Mouse (Mus musculus) neural tube, embryonic 11.5 days (tissue): ENCODE measurements around the gene E330034G19Rik. TPM values are rescaled to one million over a fixed set of nuclear protein-coding genes. Genes with fewer than 3 reads are reported as not detected.

Experiments
- ATAC-seq: fragments of 200-750 bp; cut with Nextera tagmentation; 2 replicates; pipeline ENCODE4 v1.8.0; 2017; ENCODE audit warnings: moderate number of reproducible peaks, mild to moderate bottlenecking, moderate TSS enrichment, moderate library complexity; ENCODE audit not compliant: insufficient read depth, low FRiP score, low TSS enrichment
- DNase-seq: peaks from one replicate; pipeline ENCODE4 v3.0.0-alpha.2; 2015; ENCODE audit warnings: low spot score
- H3K27ac ChIP-seq: fragments of 300-500 bp; sonication (generic); 2 replicates; pipeline ENCODE4 v1.5.1; 2014; ENCODE audit warnings: low read depth, mild to moderate bottlenecking, low read length
- H3K27me3 ChIP-seq: fragments of 300-500 bp; sonication (generic); 2 replicates; pipeline ENCODE4 v1.6.1; 2014; ENCODE audit warnings: mild to moderate bottlenecking, low read length, mixed read lengths; ENCODE audit not compliant: control insufficient read depth, insufficient read depth
- H3K36me3 ChIP-seq: fragments of 300-500 bp; sonication (generic); 2 replicates; pipeline ENCODE4 v1.6.1; 2014; ENCODE audit warnings: mild to moderate bottlenecking, low read length, moderate library complexity, mixed read lengths; ENCODE audit not compliant: control insufficient read depth, insufficient read depth
- H3K4me1 ChIP-seq: fragments of 300-500 bp; sonication (generic); 2 replicates; pipeline ENCODE4 v1.6.1; 2014; ENCODE audit warnings: low read length, mixed read lengths; ENCODE audit not compliant: control insufficient read depth, insufficient read depth
- H3K4me2 ChIP-seq: fragments of 300-500 bp; sonication (generic); 2 replicates; pipeline ENCODE4 v1.6.1; 2014; ENCODE audit warnings: low read depth, mild to moderate bottlenecking, moderate library complexity
- H3K4me3 ChIP-seq: fragments of 300-500 bp; sonication (generic); 2 replicates; pipeline ENCODE4 v1.5.1; 2014; ENCODE audit warnings: low read depth, low read length
- H3K9ac ChIP-seq: fragments of 300-500 bp; sonication (generic); 2 replicates; pipeline ENCODE4 v1.6.1; 2014; ENCODE audit warnings: mild to moderate bottlenecking, low read length
- H3K9me3 ChIP-seq: fragments of 300-500 bp; sonication (generic); 2 replicates; pipeline ENCODE4 v1.6.1; 2016; ENCODE audit warnings: low read length; ENCODE audit not compliant: control insufficient read depth
- WGBS: fragments of 180-500 bp; shearing (Covaris S2); extraction: QIAGEN DNeasy Blood & Tissue Kit; methylation state at CpG from one replicate; pipeline ENCODE4 v1.1.7; 2014; 5-methylcytosine and 5-hydroxymethylcytosine counted together
- polyA plus RNA-seq: library from polyadenylated mRNA; unstranded; fragments of >200 nt; fragmentation: Nextera tagmentation; extraction: Ambion mirVana; gene quantifications from 2 replicates; pipeline ENCODE4 v1.2.1, GENCODE M21; 2014

Gene E330034G19Rik
- polyA plus RNA-seq, 1 experiment from 2014 or later = not detected

- H3K4me1 ChIP-seq = peaks cover 13% of the 10 kb centered on the region; the same call in 1 of the 2 replicates
- H3K9ac ChIP-seq = no peak overlapping the region
- no peaks in the 10 kb centered on the region for H3K9me3 ChIP-seq
- peak overlapping the region; percentile 35; the same call in 1 of the 2 replicates for H3K27ac ChIP-seq
- no peaks in the 10 kb centered on the region for H3K27me3 ChIP-seq
- 69% methylated on average over 6 of the region's 6 CpGs for WGBS
- no peak overlapping the region for H3K4me3 ChIP-seq
- DNase-seq (peak; percentile 21), ATAC-seq (no peak)
- H3K36me3 ChIP-seq = no peaks in the 10 kb centered on the region
- H3K4me2 ChIP-seq = no peak overlapping the region
Measured at GRCm38 (mm10) chr14:24262382-24262781, 30.6 kb upstream of the E330034G19Rik start.

GRCm38 (mm10) chr14:24262915-24263314, 30.1 kb upstream of the E330034G19Rik start:
- H3K4me1 ChIP-seq = peaks cover 13% of the 10 kb centered on the region; the same call in 1 of the 2 replicates
- no peaks in the 10 kb centered on the region for H3K36me3 ChIP-seq
- 39% methylated on average over 2 of the region's 2 CpGs for WGBS
- ATAC-seq = peak; percentile 83; the same call in 1 of the 2 replicates
- peak overlapping the region; percentile 23; the same call in 1 of the 2 replicates for H3K27ac ChIP-seq
- H3K9me3 ChIP-seq = no peaks in the 10 kb centered on the region
- DNase-seq = peak; percentile 73
- H3K4me2 ChIP-seq = no peak overlapping the region
- H3K9ac ChIP-seq = no peak overlapping the region
- no peaks in the 10 kb centered on the region for H3K27me3 ChIP-seq
- H3K4me3 ChIP-seq = no peak overlapping the region

GRCm38 (mm10) chr14:24269571-24269970, 23.4 kb upstream of the E330034G19Rik start:
- H3K4me3 ChIP-seq = no peak overlapping the region
- H3K9ac ChIP-seq = no peak overlapping the region
- H3K4me2 ChIP-seq = no peak overlapping the region
- peaks cover 6% of the 10 kb centered on the region; the same call in 1 of the 2 replicates for H3K4me1 ChIP-seq
- ATAC-seq (no peak), DNase-seq (no peak)
- no peaks in the 10 kb centered on the region for H3K9me3 ChIP-seq
- H3K27me3 ChIP-seq = no peaks in the 10 kb centered on the region
- no peak overlapping the region for H3K27ac ChIP-seq
- H3K36me3 ChIP-seq = no peaks in the 10 kb centered on the region
- WGBS = 73% methylated on average over 1 of the region's 1 CpGs

- ATAC-seq (no peak), DNase-seq (peak; percentile 23)
- Histone ChIP-seq H3K27me3 (no peaks in the 10 kb centered on the region), H3K9me3 (no peaks in the 10 kb centered on the region), H3K4me3 (no peak overlapping the region), H3K9ac (no peak overlapping the region), H3K27ac (no peak overlapping the region), H3K4me2 (no peak overlapping the region), H3K36me3 (no peaks in the 10 kb centered on the region), H3K4me1 (peaks cover 6% of the 10 kb centered on the region; the same call in 1 of the 2 replicates)
- WGBS = 60% methylated on average over 2 of the region's 2 CpGs
Measured at GRCm38 (mm10) chr14:24273575-24273974, 19.4 kb upstream of the E330034G19Rik start.

- no peaks in the 10 kb centered on the region for H3K27me3 ChIP-seq
- ATAC-seq = no peak
- H3K9me3 ChIP-seq = no peaks in the 10 kb centered on the region
- WGBS = 69% methylated on average over 2 of the region's 2 CpGs
- no peak overlapping the region for H3K9ac ChIP-seq
- no peak overlapping the region for H3K27ac ChIP-seq
- peak; percentile 19 for DNase-seq
- no peaks in the 10 kb centered on the region for H3K36me3 ChIP-seq
- no peak overlapping the region for H3K4me3 ChIP-seq
- no peak overlapping the region for H3K4me2 ChIP-seq
- no peaks in the 10 kb centered on the region for H3K4me1 ChIP-seq
Measured at GRCm38 (mm10) chr14:24275534-24275933, 17.5 kb upstream of the E330034G19Rik start.

GRCm38 (mm10) chr14:24281278-24281677, 11.7 kb upstream of the E330034G19Rik start:
- H3K27ac ChIP-seq = no peak overlapping the region
- no peaks in the 10 kb centered on the region for H3K36me3 ChIP-seq
- DNase-seq = no peak
- no peak overlapping the region for H3K4me3 ChIP-seq
- no peaks in the 10 kb centered on the region for H3K9me3 ChIP-seq
- H3K4me1 ChIP-seq = no peaks in the 10 kb centered on the region
- ATAC-seq = no peak
- H3K9ac ChIP-seq = no peak overlapping the region
- WGBS = 69% methylated on average over 4 of the region's 4 CpGs
- no peaks in the 10 kb centered on the region for H3K27me3 ChIP-seq
- no peak overlapping the region for H3K4me2 ChIP-seq

GRCm38 (mm10) chr14:24282276-24282675, 10.7 kb upstream of the E330034G19Rik start:
- Histone ChIP-seq H3K27me3 (no peaks in the 10 kb centered on the region), H3K36me3 (no peaks in the 10 kb centered on the region), H3K4me2 (no peak overlapping the region), H3K9me3 (no peaks in the 10 kb centered on the region), H3K9ac (no peak overlapping the region), H3K4me1 (no peaks in the 10 kb centered on the region), H3K4me3 (no peak overlapping the region), H3K27ac (no peak overlapping the region)
- no peak for ATAC-seq
- WGBS = 67% methylated on average over 3 of the region's 3 CpGs
- DNase-seq = no peak

GRCm38 (mm10) chr14:24286136-24286535, 6.9 kb upstream of the E330034G19Rik start:
- no peak overlapping the region for H3K27ac ChIP-seq
- H3K9me3 ChIP-seq = no peaks in the 10 kb centered on the region
- WGBS = 75% methylated on average over 4 of the region's 4 CpGs
- H3K27me3 ChIP-seq = no peaks in the 10 kb centered on the region
- H3K4me1 ChIP-seq = no peaks in the 10 kb centered on the region
- ATAC-seq (no peak), DNase-seq (no peak)
- no peaks in the 10 kb centered on the region for H3K36me3 ChIP-seq
- H3K4me2 ChIP-seq = no peak overlapping the region
- H3K4me3 ChIP-seq = no peak overlapping the region
- no peak overlapping the region for H3K9ac ChIP-seq

- H3K36me3 ChIP-seq = no peaks in the 10 kb centered on the region
- H3K27me3 ChIP-seq = no peaks in the 10 kb centered on the region
- H3K9ac ChIP-seq = no peak overlapping the region
- no peaks in the 10 kb centered on the region for H3K9me3 ChIP-seq
- no peak overlapping the region for H3K4me3 ChIP-seq
- no peaks in the 10 kb centered on the region for H3K4me1 ChIP-seq
- H3K27ac ChIP-seq = no peak overlapping the region
- DNase-seq (no peak), ATAC-seq (no peak)
- H3K4me2 ChIP-seq = no peak overlapping the region
Measured at GRCm38 (mm10) chr14:24290726-24291125, 2.3 kb upstream of the E330034G19Rik start.
